Mouse (Mus musculus): Measurements from ENCODE around the gene Lmo4. TPM values are rescaled to one million over a fixed set of nuclear protein-coding genes. Genes with fewer than 3 reads are reported as not detected.
A peak's percentile ranks its signal among the peaks of the same experiment; 100 is the strongest.

Gene Lmo4
- polyA plus RNA-seq (2015; fragmentation: Nextera tagmentation; extraction: Ambion mirVana), result 109 and 117 TPM in 2 replicates

- Histone ChIP-seq H3K27me3 (no peaks in the 10 kb centered on the region), H3K36me3 (no peaks in the 10 kb centered on the region), H3K4me1 (replicated peaks) (peaks cover 30% of the 10 kb centered on the region), H3K4me3 (peak within 1 kb of the TSS; percentile 92), H3K27ac (replicated peaks) (peak within 1 kb of the TSS; percentile 98), H3K9me3 (no peaks in the 10 kb centered on the region), H3K4me2 (peak within 1 kb of the TSS; percentile 92), H3K9ac (peak within 1 kb of the TSS; percentile 96)
- peak; percentile 87 for ATAC-seq (ENCODE audit: low FRiP score, low read depth)
- WGBS, result under 1% methylated on average over 51 of the region's 76 CpGs
Measured at GRCm38 (mm10) chr3:144204413-144205311, at the start of gene Lmo4. Lmo4 (minus strand) TSS chr3:144205220.

DNA sequence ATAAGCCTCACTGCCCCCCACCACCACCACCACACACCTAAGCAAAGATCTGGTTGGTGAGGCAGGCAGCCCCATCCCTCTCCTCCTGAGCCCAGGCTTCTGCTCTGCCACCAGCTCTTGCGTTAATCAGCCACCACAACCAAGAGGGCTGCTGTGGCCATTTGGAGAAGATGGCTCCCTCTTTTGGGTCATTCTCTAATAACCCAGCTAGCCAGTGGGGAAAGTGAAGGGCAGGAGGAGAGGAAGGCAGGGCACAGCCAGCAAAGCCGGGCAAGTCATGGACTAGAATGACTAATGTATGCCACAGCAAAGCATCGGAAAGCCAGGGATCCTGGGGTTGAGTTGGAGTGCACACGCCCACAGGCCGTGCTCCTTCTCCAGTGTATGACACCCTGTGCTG lies 49.3 kb upstream of the Lmo4 start:
- H3K9me3 ChIP-seq, result no peaks in the 10 kb centered on the region
- no peaks in the 10 kb centered on the region for H3K36me3 ChIP-seq
- H3K9ac ChIP-seq, result no peak overlapping the region
- WGBS, result 94% methylated on average over 5 of the region's 5 CpGs
- H3K27me3 ChIP-seq, result no peaks in the 10 kb centered on the region
- no peaks in the 10 kb centered on the region for H3K4me1 ChIP-seq (replicated peaks)
- H3K4me3 ChIP-seq, result no peak overlapping the region
- H3K27ac ChIP-seq (replicated peaks), result no peak overlapping the region
- no peak overlapping the region for H3K4me2 ChIP-seq
- ATAC-seq (ENCODE audit: low FRiP score, low read depth), result no peak

DNA sequence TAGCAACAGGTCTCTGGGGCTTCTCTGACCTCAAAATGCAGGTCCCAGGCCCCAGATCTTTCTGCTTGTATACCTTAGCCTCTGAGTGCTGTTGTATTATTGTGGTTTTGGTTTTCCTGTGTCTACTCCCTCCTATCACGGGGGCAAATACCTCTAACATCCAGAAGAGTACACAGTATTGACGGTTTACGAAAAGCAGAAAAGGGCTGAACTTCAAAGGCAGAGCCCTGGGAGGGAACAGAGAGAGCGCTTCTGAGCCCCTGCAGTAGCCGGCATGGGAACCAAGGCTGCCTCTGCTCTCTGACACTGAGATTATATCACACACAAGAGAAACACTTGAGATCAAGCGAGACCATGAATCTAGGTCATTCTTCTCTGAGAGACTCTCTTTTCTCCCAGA lies 48.0 kb upstream of the Lmo4 start:
- WGBS, result 85% methylated on average over 6 of the region's 6 CpGs
- H3K36me3 ChIP-seq, result no peaks in the 10 kb centered on the region
- no peak for ATAC-seq (ENCODE audit: low FRiP score, low read depth)
- no peak overlapping the region for H3K9ac ChIP-seq
- H3K9me3 ChIP-seq, result no peaks in the 10 kb centered on the region
- no peaks in the 10 kb centered on the region for H3K27me3 ChIP-seq
- no peak overlapping the region for H3K27ac ChIP-seq (replicated peaks)
- H3K4me2 ChIP-seq, result no peak overlapping the region
- H3K4me1 ChIP-seq (replicated peaks), result no peaks in the 10 kb centered on the region
- H3K4me3 ChIP-seq, result no peak overlapping the region

- no peaks in the 10 kb centered on the region for H3K4me1 ChIP-seq (replicated peaks)
- no peak overlapping the region for H3K27ac ChIP-seq (replicated peaks)
- no peak overlapping the region for H3K9ac ChIP-seq
- H3K27me3 ChIP-seq, result no peaks in the 10 kb centered on the region
- no peaks in the 10 kb centered on the region for H3K36me3 ChIP-seq
- H3K4me3 ChIP-seq, result no peak overlapping the region
- no peak for ATAC-seq (ENCODE audit: low FRiP score, low read depth)
- H3K4me2 ChIP-seq, result no peak overlapping the region
- H3K9me3 ChIP-seq, result no peaks in the 10 kb centered on the region
- WGBS, result 84% methylated on average over 4 of the region's 4 CpGs
Measured at GRCm38 (mm10) chr3:144252109-144252508, 47.1 kb upstream of the Lmo4 start.

GRCm38 (mm10) chr3:144242025-144242673 lies 37.1 kb upstream of the Lmo4 start:
- ATAC-seq (ENCODE audit: low FRiP score, low read depth), result peak; percentile 51; the same call in 1 of the 2 replicates
- H3K36me3 ChIP-seq, result no peaks in the 10 kb centered on the region
- H3K9me3 ChIP-seq, result no peaks in the 10 kb centered on the region
- no peak overlapping the region for H3K9ac ChIP-seq
- no peak overlapping the region for H3K27ac ChIP-seq (replicated peaks)
- 25% methylated on average over 15 of the region's 15 CpGs for WGBS
- no peak overlapping the region for H3K4me2 ChIP-seq
- H3K27me3 ChIP-seq, result no peaks in the 10 kb centered on the region
- no peaks in the 10 kb centered on the region for H3K4me1 ChIP-seq (replicated peaks)
- no peak overlapping the region for H3K4me3 ChIP-seq

DNA sequence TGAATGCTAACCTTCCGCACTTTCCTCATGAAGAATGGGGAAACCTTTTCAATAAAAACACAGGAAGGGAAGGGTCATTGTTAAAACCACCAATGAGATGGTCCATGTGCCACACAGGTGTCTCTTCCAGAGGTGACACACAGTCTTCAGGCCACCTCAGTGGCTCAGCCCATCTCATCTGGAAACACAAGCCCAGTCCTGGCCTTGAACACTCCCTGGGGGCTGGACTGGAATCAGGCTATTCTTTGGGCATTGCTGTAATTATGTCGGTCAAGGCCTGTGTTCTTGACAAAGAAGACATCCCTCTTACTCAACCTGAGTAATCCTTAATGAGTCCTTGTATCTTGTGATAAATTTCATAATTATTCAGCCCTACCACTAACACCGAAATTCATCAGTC lies 36.1 kb upstream of the Lmo4 start:
- Histone ChIP-seq H3K4me2 (no peak overlapping the region), H3K27ac (replicated peaks) (no peak overlapping the region), H3K4me3 (no peak overlapping the region), H3K27me3 (no peaks in the 10 kb centered on the region), H3K9me3 (no peaks in the 10 kb centered on the region), H3K4me1 (replicated peaks) (no peaks in the 10 kb centered on the region), H3K36me3 (no peaks in the 10 kb centered on the region), H3K9ac (no peak overlapping the region)
- ATAC-seq (ENCODE audit: low FRiP score, low read depth), result no peak
- 73% methylated on average over 3 of the region's 3 CpGs for WGBS

- Histone ChIP-seq H3K4me2 (no peak overlapping the region), H3K27me3 (no peaks in the 10 kb centered on the region), H3K9me3 (no peaks in the 10 kb centered on the region), H3K27ac (replicated peaks) (no peak overlapping the region), H3K4me3 (no peak overlapping the region), H3K36me3 (no peaks in the 10 kb centered on the region), H3K4me1 (replicated peaks) (no peaks in the 10 kb centered on the region), H3K9ac (no peak overlapping the region)
- no peak for ATAC-seq (ENCODE audit: low FRiP score, low read depth)
- 94% methylated on average over 11 of the region's 11 CpGs for WGBS
Measured at GRCm38 (mm10) chr3:144238482-144238881, 33.5 kb upstream of the Lmo4 start.

- H3K4me2 ChIP-seq, result no peak overlapping the region
- ATAC-seq (ENCODE audit: low FRiP score, low read depth), result no peak
- no peaks in the 10 kb centered on the region for H3K9me3 ChIP-seq
- no peaks in the 10 kb centered on the region for H3K36me3 ChIP-seq
- no peaks in the 10 kb centered on the region for H3K27me3 ChIP-seq
- WGBS, result 88% methylated on average over 11 of the region's 11 CpGs
- H3K4me1 ChIP-seq (replicated peaks), result no peaks in the 10 kb centered on the region
- no peak overlapping the region for H3K4me3 ChIP-seq
- H3K9ac ChIP-seq, result no peak overlapping the region
- no peak overlapping the region for H3K27ac ChIP-seq (replicated peaks)
Measured at GRCm38 (mm10) chr3:144232347-144233008, 27.5 kb upstream of the Lmo4 start.

- no peak for ATAC-seq (ENCODE audit: low FRiP score, low read depth)
- Histone ChIP-seq H3K4me3 (no peak overlapping the region), H3K9me3 (no peaks in the 10 kb centered on the region), H3K9ac (no peak overlapping the region), H3K36me3 (no peaks in the 10 kb centered on the region), H3K27me3 (no peaks in the 10 kb centered on the region), H3K4me2 (no peak overlapping the region), H3K27ac (replicated peaks) (no peak overlapping the region), H3K4me1 (replicated peaks) (no peaks in the 10 kb centered on the region)
- 85% methylated on average over 6 of the region's 6 CpGs for WGBS
Measured at GRCm38 (mm10) chr3:144231931-144232330, 26.9 kb upstream of the Lmo4 start.

DNA sequence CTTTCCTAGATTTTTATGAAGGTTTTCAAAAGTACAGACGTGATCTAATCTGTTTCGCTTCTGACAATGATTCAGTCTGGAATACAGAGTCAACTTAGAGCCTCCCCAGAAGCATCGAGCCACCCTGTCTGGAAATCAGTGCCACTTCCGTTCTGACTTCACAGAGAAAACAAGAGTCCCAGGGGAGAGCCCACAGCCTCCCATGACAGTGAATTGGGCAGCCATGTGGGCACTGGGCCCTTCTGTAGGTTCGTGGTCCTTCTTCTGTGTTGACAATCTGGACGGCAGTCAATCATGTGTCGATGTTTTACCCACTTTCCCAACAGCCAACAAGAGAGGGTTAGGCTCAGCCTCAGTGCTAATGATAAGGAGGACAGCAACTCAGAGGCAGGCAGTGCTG lies 26.4 kb upstream of the Lmo4 start:
- Histone ChIP-seq H3K36me3 (no peaks in the 10 kb centered on the region), H3K27ac (replicated peaks) (no peak overlapping the region), H3K4me3 (no peak overlapping the region), H3K4me1 (replicated peaks) (no peaks in the 10 kb centered on the region), H3K9ac (no peak overlapping the region), H3K27me3 (no peaks in the 10 kb centered on the region), H3K4me2 (no peak overlapping the region), H3K9me3 (no peaks in the 10 kb centered on the region)
- WGBS, result 85% methylated on average over 7 of the region's 7 CpGs
- no peak for ATAC-seq (ENCODE audit: low FRiP score, low read depth)

DNA sequence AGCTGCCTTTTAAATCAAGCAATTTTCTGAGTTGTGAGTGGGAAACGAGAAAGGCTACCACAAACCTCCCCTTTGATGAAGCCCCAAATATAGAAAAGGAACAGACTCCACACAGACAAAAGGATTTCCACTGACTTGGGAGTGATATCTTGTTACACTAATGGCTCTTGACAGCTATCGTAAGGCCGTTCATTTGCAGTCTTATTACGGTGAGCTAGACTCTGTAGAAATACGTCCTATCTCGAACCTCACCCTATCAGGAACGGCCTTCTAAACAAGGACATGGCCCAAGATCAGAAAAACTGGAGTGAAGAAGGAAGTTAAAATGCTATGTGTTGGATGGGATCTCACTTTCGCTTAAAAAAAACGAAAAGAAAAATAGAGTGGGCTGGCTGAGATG lies 25.0 kb upstream of the Lmo4 start:
- no peaks in the 10 kb centered on the region for H3K36me3 ChIP-seq
- no peak for ATAC-seq (ENCODE audit: low FRiP score, low read depth)

DNA sequence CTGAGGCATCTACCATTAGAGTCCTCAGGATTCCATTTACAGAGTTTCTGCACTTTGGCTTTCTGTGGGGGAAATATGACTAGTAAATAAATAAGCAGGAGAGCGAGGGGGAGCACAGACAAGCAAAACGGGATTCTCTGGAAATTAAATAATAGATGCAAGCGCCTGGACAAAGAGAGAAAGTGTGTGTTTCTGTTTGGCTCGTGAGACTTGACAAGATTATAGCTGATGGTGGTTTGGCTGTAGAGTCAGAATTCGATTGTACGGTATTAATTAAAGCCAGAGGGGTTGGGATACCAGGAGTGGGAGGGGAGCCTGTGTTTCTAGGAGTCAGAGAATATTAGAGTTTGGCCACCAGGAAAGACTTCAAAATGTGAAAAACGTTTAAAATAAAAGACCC lies 24.3 kb upstream of the Lmo4 start:
- WGBS, result 64% methylated on average over 7 of the region's 7 CpGs
- no peak for ATAC-seq (ENCODE audit: low FRiP score, low read depth)
- Histone ChIP-seq H3K9ac (no peak overlapping the region), H3K36me3 (no peaks in the 10 kb centered on the region), H3K27ac (replicated peaks) (no peak overlapping the region), H3K27me3 (no peaks in the 10 kb centered on the region), H3K9me3 (no peaks in the 10 kb centered on the region), H3K4me1 (replicated peaks) (no peaks in the 10 kb centered on the region), H3K4me3 (no peak overlapping the region), H3K4me2 (no peak overlapping the region)

More for the DNA sequence above, 25.0 kb upstream of the Lmo4 start:
- Histone ChIP-seq H3K9me3 (no peaks in the 10 kb centered on the region), H3K27me3 (no peaks in the 10 kb centered on the region), H3K4me3 (no peak overlapping the region), H3K27ac (replicated peaks) (no peak overlapping the region), H3K9ac (no peak overlapping the region), H3K4me2 (no peak overlapping the region), H3K4me1 (replicated peaks) (no peaks in the 10 kb centered on the region)
- WGBS, result 84% methylated on average over 9 of the region's 9 CpGs

Data from hindbrain, embryonic 15.5 days (tissue).